Mouse (Mus musculus): ENCODE measurements around the gene Cyp2f2.

The Cyp2f2 gene

DNA sequence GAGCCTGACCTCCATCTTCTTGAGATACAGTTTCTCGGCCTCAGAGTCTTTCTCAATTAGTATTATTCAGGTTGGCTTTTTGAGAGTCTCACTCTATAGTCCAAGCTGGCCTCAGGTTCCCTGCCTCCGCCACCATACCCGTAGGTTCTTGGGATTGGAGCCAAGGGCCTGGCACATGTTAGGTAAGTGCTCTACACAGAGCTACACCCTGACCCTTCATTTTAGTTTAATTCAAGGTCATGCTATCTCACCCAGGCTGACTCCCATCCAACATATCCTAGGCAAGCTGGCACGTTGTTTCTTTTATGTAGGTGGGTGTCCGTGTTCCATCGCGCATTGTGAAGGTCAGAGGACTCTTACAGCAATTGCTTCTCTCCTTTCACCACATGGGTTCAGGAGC lies 55.2 kb downstream of the Cyp2f2 start:
- DNase-seq (ENCODE audit: inconsistent age in 2 of 2, low spot score in 1 of 2), result peak; percentile 46 to 54

DNA sequence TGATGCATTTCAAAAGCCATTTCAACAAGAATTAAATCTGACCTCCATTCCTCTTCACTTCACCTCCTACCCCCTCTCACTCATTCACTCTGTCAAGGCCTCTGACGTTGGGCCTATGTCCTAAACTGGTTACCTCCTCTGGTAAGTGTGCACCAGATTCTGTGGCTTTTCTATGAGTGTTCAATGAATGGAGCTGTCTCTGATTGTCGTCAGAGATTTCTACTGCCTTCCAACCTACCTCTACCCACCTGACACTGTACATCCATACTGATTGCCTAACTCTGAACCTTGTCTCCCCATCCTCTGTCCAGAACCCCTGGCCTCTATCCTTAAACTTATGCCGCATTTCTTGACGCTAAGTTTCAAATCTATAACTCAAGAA lies 58.2 kb downstream of the Cyp2f2 start:
- no peak for DNase-seq (ENCODE audit: inconsistent age in 2 of 2, low spot score in 1 of 2)

DNA sequence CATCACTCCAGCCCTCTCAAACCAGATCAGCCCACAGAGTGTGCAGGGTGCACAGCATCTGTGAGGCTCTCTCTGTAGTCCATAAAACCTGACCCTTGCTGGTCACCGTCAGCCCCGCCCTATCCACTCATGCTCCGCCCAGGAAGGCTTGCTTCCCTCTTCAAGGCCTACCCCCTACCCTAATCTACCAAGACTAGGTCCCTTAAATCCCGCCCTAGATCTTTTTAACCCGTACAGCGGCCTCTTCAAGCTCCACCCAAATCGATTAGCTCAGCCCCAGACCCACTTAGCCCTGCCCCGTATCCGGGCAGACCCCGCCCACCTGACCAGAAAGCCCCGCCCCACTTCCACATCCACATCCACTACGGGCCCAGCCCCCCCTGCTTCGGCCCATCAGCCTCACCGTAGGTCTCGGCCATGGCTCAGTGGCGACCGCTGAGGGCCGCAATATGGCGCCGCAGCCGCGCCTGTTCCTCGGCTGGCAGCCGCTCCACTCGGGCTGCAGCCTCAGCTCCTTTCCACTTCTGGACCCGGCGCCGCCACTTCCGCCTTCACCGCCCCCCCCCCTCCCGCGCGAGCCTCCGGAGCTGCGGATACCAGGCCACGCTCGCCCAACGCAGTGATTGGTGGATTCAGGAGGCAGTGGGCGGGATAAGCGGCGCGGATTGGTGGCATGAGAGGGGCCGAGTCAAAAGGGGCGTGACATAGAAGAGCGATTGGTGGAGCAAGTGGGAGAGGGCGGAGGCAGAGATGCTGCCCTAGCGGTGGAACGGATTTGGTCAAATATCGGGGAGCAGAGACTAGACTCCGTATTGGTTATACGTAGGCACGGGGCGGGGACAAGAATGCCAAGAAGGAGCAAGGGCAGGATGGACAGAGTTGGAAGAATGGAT lies 58.9 kb downstream of the Cyp2f2 start, which contains the start of gene Rab4b:
TSS of gene Rab4b (minus strand) at position 573 of the 893 bp plus-strand sequence.
- DNase-seq (ENCODE audit: inconsistent age in 2 of 2, low spot score in 1 of 2), result peak; percentile 100

DNA sequence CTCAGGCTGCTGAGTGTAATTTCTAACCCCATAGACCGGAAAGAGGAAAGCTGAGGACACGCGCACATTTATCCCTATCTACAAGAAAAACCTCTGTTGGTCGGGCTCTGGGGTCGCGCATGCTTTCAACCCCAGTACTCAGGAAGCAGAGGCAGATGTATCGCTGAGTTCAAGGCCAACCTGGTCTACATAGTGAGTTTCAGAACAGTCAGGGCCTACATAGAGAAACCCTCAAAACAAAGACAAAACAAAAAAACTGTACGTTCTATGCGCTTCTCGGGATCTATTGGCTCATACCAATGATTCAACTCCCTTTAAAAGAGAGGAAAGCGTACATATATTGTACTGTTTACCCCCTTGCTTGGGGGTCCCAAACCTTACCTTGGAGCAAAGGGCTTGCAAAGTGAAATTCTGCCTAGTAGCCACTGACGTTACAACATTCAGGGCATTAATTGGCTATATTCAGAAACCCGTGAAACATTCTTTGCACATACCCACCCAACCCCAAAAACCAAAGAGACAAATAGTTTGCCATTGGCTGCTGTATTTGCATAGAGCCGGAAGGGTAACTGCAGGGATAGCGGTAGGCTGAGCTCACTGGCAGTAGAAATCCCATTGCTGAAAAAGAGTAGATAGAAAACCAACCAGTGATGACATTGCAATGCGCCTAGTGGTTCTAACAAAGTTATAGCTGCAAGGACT lies 59.7 kb downstream of the Cyp2f2 start:
- DNase-seq (ENCODE audit: inconsistent age in 2 of 2, low spot score in 1 of 2), result no peak

DNA sequence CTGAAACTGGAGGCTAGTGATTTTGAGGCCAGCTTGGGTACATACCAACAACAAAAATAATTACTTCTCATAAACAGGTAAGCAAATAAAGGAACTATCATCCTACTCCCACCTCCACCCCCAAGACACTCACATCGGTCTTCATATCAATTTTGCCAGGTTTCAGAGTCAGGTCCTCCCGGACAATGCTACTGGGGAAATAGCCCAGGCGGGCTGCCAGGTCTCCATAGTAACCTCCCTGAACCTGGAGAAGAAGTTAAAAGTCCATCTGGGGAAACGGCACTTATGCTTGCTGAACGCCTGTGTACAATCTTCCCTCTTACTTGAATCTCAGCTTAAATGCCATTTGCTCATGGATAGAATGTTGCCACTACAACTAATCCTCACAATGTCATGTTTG lies 60.3 kb downstream of the Cyp2f2 start:
- peak; percentile 51 to 77 for DNase-seq (ENCODE audit: inconsistent age in 2 of 2, low spot score in 1 of 2)

DNA sequence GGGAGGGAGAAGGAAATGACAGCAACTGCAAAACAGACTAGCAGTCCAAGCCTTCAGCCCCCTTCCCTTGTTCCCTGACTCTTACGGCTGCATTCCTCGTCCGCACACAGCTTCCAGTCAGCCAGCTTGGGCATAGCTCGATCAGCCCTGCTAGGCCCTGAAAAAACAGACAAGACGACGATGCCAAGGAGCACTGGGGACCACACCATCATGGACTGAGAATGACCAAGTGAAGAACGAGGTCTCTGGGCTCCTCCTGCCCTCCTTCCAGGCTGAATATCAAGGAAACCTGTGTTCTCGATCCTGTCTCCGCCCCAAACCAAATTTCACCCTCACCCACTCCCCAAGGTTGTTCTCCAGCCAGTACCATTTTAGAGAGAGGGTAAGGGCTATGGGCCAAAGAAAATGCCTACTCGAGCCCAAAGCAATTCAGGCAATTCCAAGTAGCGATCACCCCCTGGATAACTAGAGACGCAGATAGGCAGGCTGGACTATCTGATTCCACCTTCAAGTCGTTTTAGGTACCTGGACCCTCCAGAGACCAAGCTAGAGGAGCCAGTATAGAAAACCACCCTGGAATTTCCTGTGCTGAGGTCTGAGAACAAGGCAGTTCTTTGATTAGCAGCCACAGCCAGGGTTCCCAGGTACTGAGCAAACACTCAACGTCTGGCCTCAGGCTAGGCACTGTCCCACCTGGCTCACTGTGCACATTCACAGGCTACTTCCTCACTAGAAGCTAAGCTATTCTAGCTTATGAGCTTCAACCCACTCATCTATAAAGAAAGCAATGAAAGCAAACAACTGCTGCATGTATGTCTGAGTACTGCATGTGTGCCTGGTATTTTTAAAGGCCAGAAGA lies 61.4 kb downstream of the Cyp2f2 start, which contains the start of the genes Gm21983 and Mia:
TSS of gene Gm21983 (minus strand) at position 250 of the 859 bp plus-strand sequence.
TSS of gene Mia (minus strand) at position 321 of the 859 bp plus-strand sequence.
- DNase-seq (ENCODE audit: inconsistent age in 2 of 2, low spot score in 1 of 2), result no peak

DNA sequence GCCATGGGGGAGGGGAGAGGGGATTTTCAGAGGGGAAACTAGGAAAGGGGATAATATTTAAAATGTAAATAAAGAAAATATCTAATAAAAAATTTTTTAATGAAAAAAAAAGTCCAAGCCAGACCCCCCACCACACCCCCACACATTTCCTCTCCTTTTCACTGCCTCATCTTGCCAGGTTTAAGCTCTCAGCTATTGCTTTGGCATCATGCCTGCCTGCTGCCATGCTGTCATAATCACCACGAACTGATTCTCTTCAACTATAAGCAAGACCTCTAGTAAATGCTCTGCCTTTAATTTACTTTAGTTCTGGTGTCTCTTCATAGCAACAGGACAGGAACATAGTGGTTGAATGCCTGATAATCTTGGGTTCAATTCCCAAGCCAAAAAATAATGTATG lies 62.8 kb downstream of the Cyp2f2 start:
- no peak for DNase-seq (ENCODE audit: inconsistent age in 2 of 2, low spot score in 1 of 2)

All from adrenal gland, adult (tissue).